Mouse (Mus musculus): ENCODE data around the gene Ppp1r37.
"Not testable (repeated sequence)": the region's sequence is repeated elsewhere in the genome, so short reads cannot be mapped to it uniquely, and the experiment has no call there.

Gene Ppp1r37

GRCm38 (mm10) chr7:19562643-19563410 lies at the start of gene Ppp1r37:
Ppp1r37 (minus strand) TSS chr7:19563076.
- in situ Hi-C loops (cut with MboI; ENCODE audit: low sequenced_read_pairs): no loop called here

DNA sequence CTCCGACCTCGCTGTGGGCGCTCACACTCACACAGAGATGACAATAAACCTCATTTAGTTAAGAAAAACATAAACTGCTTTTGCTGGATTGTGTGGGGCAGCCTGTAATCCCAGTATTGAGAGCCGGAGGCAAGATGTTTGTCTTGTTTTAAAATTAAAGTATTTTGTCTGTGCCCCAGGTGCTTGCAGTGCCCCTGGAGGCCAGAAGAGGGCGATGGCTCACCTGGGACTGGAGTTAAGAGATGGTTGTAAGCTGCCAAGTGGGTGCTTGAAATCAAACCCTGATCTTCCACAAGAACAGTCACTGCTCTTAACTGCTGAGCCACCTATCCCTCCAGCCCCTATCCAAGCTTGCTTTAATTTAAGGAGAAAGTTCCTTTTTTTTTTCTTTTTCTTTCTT lies 48.1 kb upstream of the Ppp1r37 start:
- in situ Hi-C loops (cut with MboI; ENCODE audit: low sequenced_read_pairs): no loop called here

DNA sequence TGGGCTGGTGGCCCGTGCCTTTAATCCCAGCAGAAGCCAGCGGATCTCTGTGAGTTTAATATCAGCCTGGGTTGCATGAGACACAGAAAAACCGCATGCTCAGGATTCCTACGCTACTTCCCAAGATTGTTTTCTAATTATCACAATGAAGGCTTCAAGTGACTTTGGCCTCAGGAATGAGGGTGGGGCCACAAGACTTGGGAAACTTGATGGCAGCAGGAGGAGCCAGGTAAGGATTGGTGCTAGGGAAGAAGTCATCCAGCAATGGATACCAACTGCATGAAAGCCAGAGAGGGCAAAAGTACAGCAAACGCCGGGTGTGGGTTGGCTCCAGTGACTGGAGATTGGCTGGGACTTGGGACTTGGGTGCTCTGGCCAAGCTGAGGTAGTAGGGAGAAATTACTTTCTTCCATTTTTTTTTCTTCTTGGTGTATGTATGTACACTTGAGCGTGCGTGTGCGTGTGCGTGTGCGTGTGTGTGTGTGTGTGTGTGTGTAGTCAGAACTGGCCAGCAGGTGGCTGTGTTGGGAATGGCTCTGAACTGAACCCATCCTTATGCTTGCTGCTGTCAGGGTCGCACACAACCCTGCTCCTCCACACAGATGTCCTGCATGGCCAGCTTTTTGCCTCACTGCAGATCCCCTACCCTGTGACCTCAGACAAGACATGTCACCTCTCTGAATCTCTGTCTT lies 46.9 kb upstream of the Ppp1r37 start:
- in situ Hi-C loops (cut with MboI; ENCODE audit: low sequenced_read_pairs): no loop called here

DNA sequence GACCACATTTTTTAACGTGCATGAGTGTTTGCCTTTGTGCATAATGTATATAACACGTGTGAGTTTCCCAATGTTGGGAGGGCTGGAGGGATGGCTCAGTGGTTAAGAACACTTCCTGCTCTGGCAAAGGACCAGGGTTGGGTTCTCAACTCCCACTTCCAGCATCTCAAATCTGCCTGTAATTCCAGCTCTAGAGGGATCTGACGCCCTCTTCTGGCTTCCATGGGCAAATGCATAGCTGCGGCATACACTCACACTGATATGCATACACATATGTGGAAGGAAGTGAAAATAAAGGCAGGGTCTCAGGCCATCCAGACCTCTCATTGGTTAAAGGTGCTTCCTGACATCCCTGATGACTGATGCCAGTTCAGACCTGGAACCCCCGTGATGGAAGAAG lies 44.4 kb upstream of the Ppp1r37 start:
- in situ Hi-C loops (cut with MboI; ENCODE audit: low sequenced_read_pairs): no loop called here

GRCm38 (mm10) chr7:19604606-19605214 lies 41.8 kb upstream of the Ppp1r37 start:
- in situ Hi-C loops (cut with MboI; ENCODE audit: low sequenced_read_pairs): not testable (repeated sequence)

DNA sequence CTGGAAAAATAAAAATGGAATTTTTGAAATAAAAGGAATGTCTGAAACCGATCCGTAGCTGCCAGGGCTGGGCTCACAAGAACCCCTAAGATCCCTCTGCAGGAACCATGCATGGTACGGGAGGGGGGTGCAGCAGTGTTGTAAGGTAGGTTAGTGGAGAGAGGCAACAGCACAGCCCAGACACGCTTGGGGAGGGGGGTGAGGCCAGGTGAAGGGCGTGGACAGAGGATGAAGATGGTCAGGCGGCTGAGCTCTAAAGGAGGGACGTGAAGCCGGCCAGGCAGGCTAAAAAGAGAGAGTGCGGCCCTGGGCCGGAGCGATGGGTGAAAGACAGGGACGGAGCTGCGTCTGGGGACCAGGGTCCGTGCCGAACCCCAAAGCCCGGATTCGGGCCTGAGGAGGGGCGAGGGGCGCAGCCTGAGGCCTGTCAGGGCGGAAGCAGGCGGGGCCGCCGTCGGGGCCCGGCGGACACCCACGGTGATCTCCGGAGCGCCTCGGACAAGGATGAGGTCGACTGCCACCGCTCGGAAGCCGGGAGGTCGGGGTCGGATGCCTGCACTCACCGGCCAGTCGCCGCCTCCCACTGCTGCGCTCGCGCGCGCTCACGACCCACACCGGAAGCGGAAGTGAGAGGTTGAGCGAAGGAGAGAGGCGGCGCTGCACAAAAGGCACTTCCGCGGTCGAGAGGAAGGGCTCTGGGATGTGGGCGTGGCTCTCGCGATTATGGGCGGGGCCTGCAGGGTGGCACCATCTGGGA lies 41.2 kb upstream of the Ppp1r37 start, which contains the start of gene Clasrp:
Gene Clasrp, minus strand, starts transcription at position 638 of the 757 bp plus-strand sequence.
- in situ Hi-C loops (cut with MboI; ENCODE audit: low sequenced_read_pairs): no loop called here

DNA sequence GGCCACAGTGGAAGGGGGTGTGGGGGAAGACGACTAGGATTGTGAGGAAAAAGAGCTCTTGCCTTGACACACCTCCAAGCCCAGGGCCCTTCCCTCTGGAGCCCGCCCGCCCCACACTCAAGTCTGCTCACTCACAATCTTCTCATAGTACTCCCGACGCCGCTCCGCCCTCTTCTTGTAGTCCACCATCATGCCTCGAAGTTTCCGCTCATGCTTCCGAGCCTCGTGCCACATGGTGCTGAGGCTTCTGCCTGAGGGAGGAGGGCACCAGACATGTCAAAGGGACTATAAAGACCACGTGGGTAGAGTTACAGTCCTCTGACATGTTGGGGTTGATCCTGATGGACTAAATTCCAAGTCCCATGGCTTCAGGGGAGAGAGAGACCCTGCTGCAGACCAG lies 40.2 kb upstream of the Ppp1r37 start:
- in situ Hi-C loops (cut with MboI; ENCODE audit: low sequenced_read_pairs): no loop called here

DNA sequence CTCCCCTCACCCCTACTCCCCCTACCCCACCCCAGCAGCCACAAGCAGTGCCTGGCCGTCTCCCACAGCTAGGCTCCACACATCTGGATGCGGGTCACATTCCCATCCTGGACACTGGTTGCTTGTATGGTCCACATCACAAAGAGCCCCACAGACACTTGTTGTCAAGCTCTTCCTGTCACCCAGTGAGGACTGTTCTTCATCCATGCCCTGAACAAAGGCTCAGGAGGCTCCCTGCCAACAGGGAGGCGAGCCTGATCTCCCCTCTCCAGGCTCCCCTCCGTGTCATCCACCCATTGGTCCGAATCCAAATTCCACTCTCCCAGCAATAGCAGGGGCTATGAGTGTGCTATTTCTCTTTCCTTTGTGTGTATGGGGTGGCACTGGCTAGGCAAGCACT lies 37.7 kb upstream of the Ppp1r37 start:
- in situ Hi-C loops (cut with MboI; ENCODE audit: low sequenced_read_pairs): no loop called here

- in situ Hi-C loops (cut with MboI; ENCODE audit: low sequenced_read_pairs): no loop called here
These were observed 30.3 kb upstream of the Ppp1r37 start for GRCm38 (mm10) chr7:19593061-19593730.

DNA sequence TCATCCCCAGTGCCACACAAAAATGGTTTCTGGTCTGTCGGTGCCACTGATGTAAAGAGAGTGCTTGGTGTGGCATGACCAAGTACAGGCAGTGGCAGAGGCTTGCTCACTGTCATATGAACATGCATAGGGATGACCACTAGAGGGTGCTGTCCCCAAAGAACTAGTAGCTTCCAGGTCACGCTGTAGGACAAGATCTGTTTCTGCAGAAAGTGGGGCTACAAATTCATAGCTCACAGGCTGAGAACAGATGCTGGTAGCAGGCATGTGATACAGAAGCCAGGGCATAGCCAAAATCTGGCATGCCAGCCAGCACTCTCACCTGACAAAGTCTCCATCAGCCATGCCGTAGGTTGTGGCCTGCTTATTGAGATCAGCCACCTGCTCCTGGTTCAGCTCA lies 27.0 kb upstream of the Ppp1r37 start:
- in situ Hi-C loops (cut with MboI; ENCODE audit: low sequenced_read_pairs): no loop called here

DNA sequence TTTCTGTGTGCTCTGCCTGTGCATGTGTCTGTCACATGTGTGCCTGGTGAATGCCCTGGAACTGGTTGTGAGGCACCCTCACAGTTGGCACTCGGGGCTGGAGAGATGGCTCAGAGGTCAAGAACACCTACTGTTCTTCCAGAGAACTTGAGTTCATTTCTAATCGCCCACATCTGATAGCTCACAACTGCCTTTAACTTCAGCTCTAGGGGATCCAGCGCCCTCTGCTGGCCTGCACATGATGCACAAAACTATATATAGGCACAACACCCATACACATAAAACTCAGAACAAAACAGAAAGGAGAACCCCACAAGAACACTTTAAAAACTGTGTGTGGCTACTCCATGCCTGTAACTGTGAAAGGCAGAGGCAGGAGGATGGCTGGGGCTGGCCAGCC lies 26.3 kb upstream of the Ppp1r37 start:
- in situ Hi-C loops (cut with MboI; ENCODE audit: low sequenced_read_pairs): no loop called here

- in situ Hi-C loops (cut with MboI; ENCODE audit: low sequenced_read_pairs): no loop called here
These were observed 23.4 kb upstream of the Ppp1r37 start for GRCm38 (mm10) chr7:19586269-19586668.

DNA sequence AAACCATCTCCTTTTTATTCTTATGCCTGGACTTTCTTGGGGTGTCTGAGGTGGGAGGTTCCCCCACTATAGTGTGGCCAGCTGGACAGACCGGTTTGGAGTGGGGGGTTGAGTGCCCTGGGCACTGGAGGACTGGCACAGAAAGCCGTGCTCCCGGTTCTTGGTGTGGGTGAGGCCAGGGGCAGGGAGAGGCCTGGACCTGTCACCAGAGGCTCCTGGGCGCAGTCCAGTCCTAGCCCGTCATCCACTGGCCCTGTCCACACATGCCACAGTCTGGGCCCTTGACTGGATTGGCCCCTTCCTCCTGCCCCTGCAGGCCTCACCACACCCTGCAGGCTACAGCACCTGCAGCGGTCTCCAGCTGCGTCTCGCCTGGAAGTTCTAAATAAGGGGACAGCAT lies 17.8 kb upstream of the Ppp1r37 start:
- in situ Hi-C loops (cut with MboI; ENCODE audit: low sequenced_read_pairs): no loop called here

DNA sequence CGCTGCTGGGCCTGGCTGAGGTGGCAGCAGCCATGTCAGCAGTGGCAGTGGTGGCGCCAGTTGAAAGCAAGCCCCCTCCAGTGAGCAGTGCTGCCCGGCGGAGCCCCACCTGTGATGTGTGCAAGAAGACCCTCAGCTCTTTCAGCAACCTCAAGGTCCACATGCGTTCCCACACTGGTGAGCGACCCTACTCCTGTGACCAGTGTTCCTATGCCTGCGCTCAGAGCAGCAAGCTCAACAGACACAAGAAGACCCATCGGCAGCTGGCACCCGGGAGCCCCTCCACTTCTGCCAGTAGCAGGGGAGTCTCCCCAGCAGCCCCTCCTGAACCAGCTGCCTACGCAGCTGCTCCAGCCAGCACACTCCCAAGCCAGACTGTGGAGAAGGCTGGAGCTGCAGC lies 16.9 kb upstream of the Ppp1r37 start:
- in situ Hi-C loops (cut with MboI; ENCODE audit: low sequenced_read_pairs): no loop called here

GRCm38 (mm10) chr7:19578436-19578835 lies 15.6 kb upstream of the Ppp1r37 start:
- in situ Hi-C loops (cut with MboI; ENCODE audit: low sequenced_read_pairs): no loop called here

GRCm38 (mm10) chr7:19577877-19578414 lies 15.1 kb upstream of the Ppp1r37 start:
- in situ Hi-C loops (cut with MboI; ENCODE audit: low sequenced_read_pairs): no loop called here

DNA sequence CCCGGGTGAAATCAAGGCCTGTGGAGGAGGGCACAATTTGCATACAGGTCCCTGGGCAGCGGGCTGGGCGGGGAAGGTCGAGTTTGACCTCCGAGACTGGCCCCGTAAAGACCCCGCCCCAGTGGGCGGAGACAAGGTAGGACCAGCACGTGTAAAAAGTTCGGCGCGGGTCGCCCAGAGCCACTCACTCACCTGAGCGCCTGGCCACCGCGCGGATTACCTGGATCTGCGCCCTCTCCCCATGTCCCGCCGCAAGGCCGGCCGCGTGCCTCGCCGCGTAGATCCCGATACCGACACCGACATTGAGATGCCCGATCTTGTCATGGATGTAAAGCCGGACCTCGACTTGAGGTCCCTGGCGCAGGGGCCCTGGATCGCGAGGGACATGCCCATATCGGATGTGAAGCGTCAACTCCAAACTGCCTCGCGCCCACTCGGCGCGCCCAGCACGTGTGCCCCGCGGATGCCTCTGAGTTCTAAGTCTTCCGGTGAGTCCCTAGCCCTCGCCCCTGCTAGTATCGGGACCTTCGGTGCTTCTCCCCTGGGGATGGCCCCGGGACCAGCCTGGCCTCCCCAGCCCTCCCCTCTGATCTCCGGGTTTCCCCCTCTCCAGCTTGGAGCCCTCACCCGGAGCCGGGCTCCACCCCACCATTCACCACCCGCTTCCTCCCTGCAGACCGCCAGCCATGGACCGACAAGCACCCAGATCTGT lies 14.4 kb upstream of the Ppp1r37 start, which contains the start of the genes Zfp296 and Gemin7:
Gene Zfp296, plus strand, starts transcription at position 147 of the 712 bp plus-strand sequence.
Gene Gemin7, minus strand, starts transcription at position 455 of the 712 bp plus-strand sequence.
- in situ Hi-C loops (cut with MboI; ENCODE audit: low sequenced_read_pairs): no loop called here

GRCm38 (mm10) chr7:19575559-19575958 lies 12.7 kb upstream of the Ppp1r37 start:
- in situ Hi-C loops (cut with MboI; ENCODE audit: low sequenced_read_pairs): no loop called here

GRCm38 (mm10) chr7:19573776-19574140 lies 10.9 kb upstream of the Ppp1r37 start:
- in situ Hi-C loops (cut with MboI; ENCODE audit: low sequenced_read_pairs): no loop called here

Data from CH12F3 (cell line).